Mouse (Mus musculus): ENCODE measurements at regions not wholly inside any gene's neighbourhood (a gene's known extent, or its start where the extent isn't known, plus 50 kb on each side); places are given as distances from the start of the nearest gene placed in this dataset.
A peak's percentile ranks its signal among the peaks of the same experiment; 100 is the strongest.

GRCm38 (mm10) chr12:12178391-12178790 is 83.5 kb upstream of the Fam49a start:
- no peaks in the 10 kb centered on the region for H3K36me3 ChIP-seq (ENCODE audit: control insufficient read depth, insufficient read depth, low read length, poor library complexity, severe bottlenecking)
- H3K27ac ChIP-seq (ENCODE audit: insufficient read depth, low read depth, low read length, poor library complexity, severe bottlenecking) = peak overlapping the region; percentile 81
- H3K4me3 ChIP-seq (ENCODE audit: insufficient read depth in 1 of 2, low read depth in 1 of 2, low read length in 2 of 2, poor library complexity in 1 of 2, severe bottlenecking in 1 of 2) = no peak overlapping the region
- H3K9ac ChIP-seq (ENCODE audit: insufficient read depth, low read depth, low read length, poor library complexity, severe bottlenecking) = no peak overlapping the region
- DNase-seq (ENCODE audit: low read depth, low spot score) = no peak
- H3K9me3 ChIP-seq (ENCODE audit: control insufficient read depth, insufficient read depth, low read depth, low read length) = no peaks in the 10 kb centered on the region
- H3K4me1 ChIP-seq (ENCODE audit: control insufficient read depth in 2 of 2, insufficient read depth in 2 of 2, low read length in 2 of 2, poor library complexity in 1 of 2) = peaks cover 10 to 19% of the 10 kb centered on the region in 2 experiments
- in situ Hi-C loops (cut with MboI; ENCODE audit: low sequenced_read_pairs in 2 of 2, unreplicated experiment in 2 of 2) = no loop called here
- no peak for TF ChIP-seq MAFK (IDR thresholded peaks at IDR 0.05; ENCODE audit: insufficient read depth, low read depth, low read length)
- no peak for TF ChIP-seq HCFC1 (IDR thresholded peaks at IDR 0.05; ENCODE audit: borderline replicate concordance, insufficient read depth, low read length)
- TF ChIP-seq ZNF384 (IDR thresholded peaks at IDR 0.05; ENCODE audit: low read depth, low read length) = no peak
- TF ChIP-seq ZC3H11A (IDR thresholded peaks at IDR 0.05; ENCODE audit: borderline replicate concordance, low read depth, low read length) = no peak
- TF ChIP-seq CHD2 (IDR thresholded peaks at IDR 0.05; ENCODE audit: low read depth, low read length) = no peak

GRCm38 (mm10) chr12:12179292-12179865 is 82.6 kb upstream of the Fam49a start:
- Histone ChIP-seq H3K9me3 (ENCODE audit: control insufficient read depth, insufficient read depth, low read depth, low read length) (no peaks in the 10 kb centered on the region), H3K36me3 (ENCODE audit: control insufficient read depth, insufficient read depth, low read length, poor library complexity, severe bottlenecking) (no peaks in the 10 kb centered on the region), H3K27ac (ENCODE audit: insufficient read depth, low read depth, low read length, poor library complexity, severe bottlenecking) (no peak overlapping the region), H3K9ac (ENCODE audit: insufficient read depth, low read depth, low read length, poor library complexity, severe bottlenecking) (no peak overlapping the region), H3K4me3 (ENCODE audit: insufficient read depth in 1 of 2, low read depth in 1 of 2, low read length in 2 of 2, poor library complexity in 1 of 2, severe bottlenecking in 1 of 2) (no peak overlapping the region), H3K4me1 (ENCODE audit: control insufficient read depth in 2 of 2, insufficient read depth in 2 of 2, low read length in 2 of 2, poor library complexity in 1 of 2) (peaks cover 10 to 19% of the 10 kb centered on the region in 2 experiments)
- DNase-seq (ENCODE audit: low read depth, low spot score) = no peak
- in situ Hi-C loops (cut with MboI; ENCODE audit: low sequenced_read_pairs in 2 of 2, unreplicated experiment in 2 of 2) = no loop called here
- TF ChIP-seq ZC3H11A (IDR thresholded peaks at IDR 0.05; ENCODE audit: borderline replicate concordance, low read depth, low read length) = no peak

GRCm38 (mm10) chr12:12180986-12181385 is 81.0 kb upstream of the Fam49a start:
- H3K4me3 ChIP-seq (ENCODE audit: insufficient read depth in 1 of 2, low read depth in 1 of 2, low read length in 2 of 2, poor library complexity in 1 of 2, severe bottlenecking in 1 of 2) = no peak overlapping the region
- H3K9ac ChIP-seq (ENCODE audit: insufficient read depth, low read depth, low read length, poor library complexity, severe bottlenecking) = no peak overlapping the region
- H3K27ac ChIP-seq (ENCODE audit: insufficient read depth, low read depth, low read length, poor library complexity, severe bottlenecking) = no peak overlapping the region
- TF ChIP-seq ZNF384 (IDR thresholded peaks at IDR 0.05; ENCODE audit: low read depth, low read length) = no peak
- no peak for TF ChIP-seq CHD2 (IDR thresholded peaks at IDR 0.05; ENCODE audit: low read depth, low read length)
- no peak for TF ChIP-seq MAFK (IDR thresholded peaks at IDR 0.05; ENCODE audit: insufficient read depth, low read depth, low read length)
- TF ChIP-seq ZC3H11A (IDR thresholded peaks at IDR 0.05; ENCODE audit: borderline replicate concordance, low read depth, low read length) = no peak
- no peak for TF ChIP-seq HCFC1 (IDR thresholded peaks at IDR 0.05; ENCODE audit: borderline replicate concordance, insufficient read depth, low read length)
- DNase-seq (ENCODE audit: low read depth, low spot score) = no peak
- peaks cover 10 to 19% of the 10 kb centered on the region in 2 experiments for H3K4me1 ChIP-seq (ENCODE audit: control insufficient read depth in 2 of 2, insufficient read depth in 2 of 2, low read length in 2 of 2, poor library complexity in 1 of 2)
- H3K36me3 ChIP-seq (ENCODE audit: control insufficient read depth, insufficient read depth, low read length, poor library complexity, severe bottlenecking) = no peaks in the 10 kb centered on the region
- in situ Hi-C loops (cut with MboI; ENCODE audit: low sequenced_read_pairs in 2 of 2, unreplicated experiment in 2 of 2) = no loop called here
- H3K9me3 ChIP-seq (ENCODE audit: control insufficient read depth, insufficient read depth, low read depth, low read length) = no peaks in the 10 kb centered on the region

- TF ChIP-seq HCFC1 (IDR thresholded peaks at IDR 0.05; ENCODE audit: borderline replicate concordance, insufficient read depth, low read length) = no peak
- TF ChIP-seq MAFK (IDR thresholded peaks at IDR 0.05; ENCODE audit: insufficient read depth, low read depth, low read length) = no peak
- TF ChIP-seq CHD2 (IDR thresholded peaks at IDR 0.05; ENCODE audit: low read depth, low read length) = no peak
- no peak for TF ChIP-seq ZNF384 (IDR thresholded peaks at IDR 0.05; ENCODE audit: low read depth, low read length)
- TF ChIP-seq ZC3H11A (IDR thresholded peaks at IDR 0.05; ENCODE audit: borderline replicate concordance, low read depth, low read length) = no peak
- peaks cover 10 to 19% of the 10 kb centered on the region in 2 experiments for H3K4me1 ChIP-seq (ENCODE audit: control insufficient read depth in 2 of 2, insufficient read depth in 2 of 2, low read length in 2 of 2, poor library complexity in 1 of 2)
- no peak for DNase-seq (ENCODE audit: low read depth, low spot score)
- no peak overlapping the region for H3K27ac ChIP-seq (ENCODE audit: insufficient read depth, low read depth, low read length, poor library complexity, severe bottlenecking)
- in situ Hi-C loops (cut with MboI; ENCODE audit: low sequenced_read_pairs in 2 of 2, unreplicated experiment in 2 of 2) = no loop called here
- H3K4me3 ChIP-seq (ENCODE audit: insufficient read depth in 1 of 2, low read depth in 1 of 2, low read length in 2 of 2, poor library complexity in 1 of 2, severe bottlenecking in 1 of 2) = no peak overlapping the region
- no peak overlapping the region for H3K9ac ChIP-seq (ENCODE audit: insufficient read depth, low read depth, low read length, poor library complexity, severe bottlenecking)
- H3K9me3 ChIP-seq (ENCODE audit: control insufficient read depth, insufficient read depth, low read depth, low read length) = no peaks in the 10 kb centered on the region
- H3K36me3 ChIP-seq (ENCODE audit: control insufficient read depth, insufficient read depth, low read length, poor library complexity, severe bottlenecking) = no peaks in the 10 kb centered on the region
Observed at GRCm38 (mm10) chr12:12181686-12182085, 80.3 kb upstream of the Fam49a start.

- Histone ChIP-seq H3K9ac (ENCODE audit: insufficient read depth, low read depth, low read length, poor library complexity, severe bottlenecking) (no peak overlapping the region), H3K4me3 (ENCODE audit: insufficient read depth in 1 of 2, low read depth in 1 of 2, low read length in 2 of 2, poor library complexity in 1 of 2, severe bottlenecking in 1 of 2) (no peak overlapping the region), H3K27ac (ENCODE audit: insufficient read depth, low read depth, low read length, poor library complexity, severe bottlenecking) (no peak overlapping the region), H3K9me3 (ENCODE audit: control insufficient read depth, insufficient read depth, low read depth, low read length) (no peaks in the 10 kb centered on the region), H3K4me1 (ENCODE audit: control insufficient read depth in 2 of 2, insufficient read depth in 2 of 2, low read length in 2 of 2, poor library complexity in 1 of 2) (no peaks in the 10 kb centered on the region), H3K36me3 (ENCODE audit: control insufficient read depth, insufficient read depth, low read length, poor library complexity, severe bottlenecking) (no peaks in the 10 kb centered on the region)
- no peak for TF ChIP-seq MAFK (IDR thresholded peaks at IDR 0.05; ENCODE audit: insufficient read depth, low read depth, low read length)
- TF ChIP-seq HCFC1 (IDR thresholded peaks at IDR 0.05; ENCODE audit: borderline replicate concordance, insufficient read depth, low read length) = no peak
- no peak for TF ChIP-seq ZNF384 (IDR thresholded peaks at IDR 0.05; ENCODE audit: low read depth, low read length)
- no peak for TF ChIP-seq ZC3H11A (IDR thresholded peaks at IDR 0.05; ENCODE audit: borderline replicate concordance, low read depth, low read length)
- no peak for TF ChIP-seq CHD2 (IDR thresholded peaks at IDR 0.05; ENCODE audit: low read depth, low read length)
- in situ Hi-C loops (cut with MboI; ENCODE audit: low sequenced_read_pairs in 2 of 2, unreplicated experiment in 2 of 2) = no loop called here
- no peak for DNase-seq (ENCODE audit: low read depth, low spot score)
Observed at GRCm38 (mm10) chr12:12186353-12186752, 75.6 kb upstream of the Fam49a start.
